Mouse (Mus musculus) ES-Bruce4 (cell line): Measurements from ENCODE around the gene Tnnt1.

Experiments used
- CTCF ChIP-seq: IDR thresholded peaks from one replicate; pipeline ENCODE4 v1.8.1; 2011; ENCODE audit warnings: low read depth, low read length
- EP300 ChIP-seq: IDR thresholded peaks from 2 replicates; pipeline ENCODE4 v1.6.1; 2011; ENCODE audit warnings: low read depth, low read length; ENCODE audit not compliant: insufficient read depth
- POLR2A ChIP-seq: IDR thresholded peaks from one replicate; pipeline ENCODE4 v1.8.1; 2011; ENCODE audit warnings: low read length; ENCODE audit not compliant: insufficient read depth

GRCm38 (mm10) chr7:4518487-4518886 is 2.3 kb upstream of the Tnnt1 start:
- TF ChIP-seq CTCF (no peak), EP300 (no peak), POLR2A (no peak)
